Mouse (Mus musculus) myocyte (in vitro differentiated cells): Measurements from ENCODE around the gene Filip1.

ENCODE experiments used
- MAX ChIP-seq: IDR thresholded peaks from one replicate; pipeline ENCODE4 v1.6.1; 2011; ENCODE audit warnings: low read depth, mild to moderate bottlenecking, control low read depth
- POLR2A ChIP-seq: IDR thresholded peaks from one replicate; pipeline ENCODE4 v1.6.1; 2011; ENCODE audit warnings: low read depth, mild to moderate bottlenecking, control low read depth, moderate library complexity; ENCODE audit not compliant: insufficient read length
- TCF12 ChIP-seq: IDR thresholded peaks from one replicate; pipeline ENCODE4 v1.6.1; 2011; ENCODE audit warnings: mild to moderate bottlenecking, control low read depth; ENCODE audit not compliant: poor library complexity, insufficient read depth, severe bottlenecking

DNA sequence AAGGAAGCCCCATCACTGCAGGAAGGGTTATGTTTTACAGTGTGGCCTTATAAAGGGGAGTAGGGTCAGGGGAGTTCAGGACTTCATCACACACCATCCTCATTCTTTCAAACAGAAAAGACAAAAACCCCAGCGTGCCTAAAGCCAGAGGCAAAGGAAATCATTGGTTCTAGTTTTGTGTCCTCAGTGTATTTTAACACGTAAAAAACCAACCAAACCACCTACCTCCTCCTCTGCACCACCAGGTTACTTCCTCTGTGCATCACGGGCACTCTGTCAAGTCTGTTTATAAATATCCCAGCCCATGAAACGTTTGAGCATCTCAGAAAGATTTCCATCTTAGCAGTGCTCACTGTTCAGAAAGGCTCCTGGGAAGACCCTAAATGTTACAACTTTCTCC, 98.4 kb downstream of the Filip1 start:
- TF ChIP-seq MAX (no peak), POLR2A (no peak), TCF12 (no peak)
